Mouse (Mus musculus) kidney, postnatal 36 days (tissue): ENCODE results near the gene Exoc3l4.
A peak's percentile ranks its signal among the peaks of the same experiment; 100 is the strongest.

ENCODE experiments used
- DNase-seq, 2 experiments: peaks; one replicate each; pipeline ENCODE4 v3.0.0; 2021 to 2022; ENCODE audit warnings: mixed read lengths in 2 of 2

Exoc3l4 gene

GRCm38 (mm10) chr12:111434745-111435327 is 18.0 kb downstream of the Exoc3l4 start:
- peak; percentile 80 to 87 for DNase-seq

DNA sequence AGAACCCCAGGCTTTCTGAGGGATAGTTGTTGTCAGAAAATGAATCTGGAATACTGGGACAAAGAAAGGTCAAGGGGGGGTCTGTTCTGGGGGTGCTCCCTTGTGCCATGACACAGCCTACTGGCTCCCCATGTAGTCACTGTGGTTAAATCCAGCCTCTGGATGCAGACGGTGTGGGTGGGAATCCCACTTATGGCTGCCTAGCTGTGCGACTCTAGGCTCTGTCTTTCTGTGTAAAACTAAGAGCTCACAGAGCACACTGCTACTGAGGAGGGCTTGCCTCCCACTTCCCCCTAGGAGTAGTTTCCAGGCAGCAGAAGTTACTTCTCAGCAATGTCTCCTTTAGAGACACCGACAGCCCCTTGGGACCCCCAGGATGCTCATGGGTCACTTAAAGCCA is 19.4 kb downstream of the Exoc3l4 start:
- no peak for DNase-seq

DNA sequence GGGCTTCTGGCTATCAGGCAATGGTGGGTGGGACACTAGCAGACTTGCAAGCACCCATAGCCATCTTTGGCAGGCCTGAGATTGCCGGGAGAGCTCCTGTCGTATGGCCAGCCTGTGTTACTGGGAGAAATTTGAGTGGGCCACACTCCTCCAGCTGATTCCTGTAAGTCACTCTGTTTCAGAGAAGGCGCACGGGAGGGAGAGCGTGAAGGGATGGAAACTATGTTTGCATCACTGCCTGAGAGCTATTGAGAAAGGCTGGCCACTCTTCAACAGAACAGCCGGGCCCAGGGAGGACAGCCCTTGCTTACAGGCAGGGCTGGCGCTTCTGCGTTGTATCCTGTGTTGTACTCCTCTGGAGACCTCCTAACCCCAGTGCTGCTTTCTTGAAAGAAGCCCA is 19.8 kb downstream of the Exoc3l4 start:
- DNase-seq: no peak

DNA sequence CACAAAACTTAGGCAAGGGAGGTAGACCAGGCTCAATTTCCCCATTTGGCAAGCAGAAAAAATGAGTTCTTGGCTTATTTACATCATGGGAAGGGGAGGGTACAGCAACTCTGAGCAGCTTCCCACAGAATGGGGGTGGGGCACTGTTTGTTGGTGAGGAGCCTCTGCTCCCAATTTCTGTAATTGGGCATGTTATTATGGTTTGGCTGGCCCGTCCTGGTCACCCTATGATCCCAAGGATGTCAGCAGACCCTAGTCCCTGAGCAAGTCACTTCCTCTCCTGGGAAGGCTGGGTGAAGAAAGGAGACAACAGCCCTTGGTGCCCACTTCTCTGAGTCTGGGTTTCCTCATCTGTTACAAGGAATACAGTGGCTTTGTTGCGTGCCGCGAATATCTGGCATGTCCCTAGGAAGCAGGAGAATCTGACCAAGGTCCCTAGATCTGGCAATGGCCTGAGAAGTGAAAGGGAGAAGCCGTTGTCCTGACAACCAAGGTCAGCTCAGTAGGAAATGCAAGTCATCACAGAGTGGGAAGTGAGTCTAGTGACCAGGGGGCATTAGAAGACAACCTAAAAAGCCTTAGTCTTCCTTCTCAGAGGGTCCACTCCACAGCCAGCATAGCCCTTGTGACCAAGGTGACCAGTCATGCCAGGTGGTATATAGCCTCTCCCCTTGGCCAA is 20.5 kb downstream of the Exoc3l4 start:
- DNase-seq: peak in 1 of 2 experiments; percentile 50

DNA sequence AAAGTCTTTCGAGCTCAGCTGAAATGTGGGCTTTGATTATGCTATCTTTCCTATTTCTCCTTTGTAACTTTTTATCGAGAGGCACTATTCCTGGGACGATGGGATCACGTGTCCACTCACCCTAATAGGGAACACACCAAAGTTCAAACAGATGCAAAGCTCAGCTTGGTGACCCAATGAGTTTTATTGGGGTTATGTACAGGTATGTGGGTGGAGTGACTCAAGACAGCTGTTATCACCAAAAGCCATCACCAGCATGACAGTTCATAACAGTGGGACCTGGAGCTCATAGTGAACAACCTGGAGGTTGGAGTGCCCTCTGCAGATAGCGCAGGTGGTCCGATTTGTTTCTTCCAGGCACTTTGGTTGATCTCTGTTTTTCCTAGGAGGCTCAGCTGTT is 22.0 kb downstream of the Exoc3l4 start:
- no peak for DNase-seq

GRCm38 (mm10) chr12:111440701-111441373 is 24.0 kb downstream of the Exoc3l4 start:
- no peak for DNase-seq

GRCm38 (mm10) chr12:111441523-111441922 is 24.7 kb downstream of the Exoc3l4 start:
- DNase-seq: peak in 1 of 2 experiments; percentile 18

- peak; percentile 89 to 92 for DNase-seq
Measured at GRCm38 (mm10) chr12:111442309-111443010, 25.6 kb downstream of the Exoc3l4 start, which contains the start of gene Tnfaip2. Gene Tnfaip2 (plus strand): TSS chr12:111442469.

- peak in 1 of 2 experiments; percentile 20 for DNase-seq
Measured at GRCm38 (mm10) chr12:111443011-111443870, 26.4 kb downstream of the Exoc3l4 start.

- peak in 1 of 2 experiments; percentile 22 for DNase-seq
Measured at GRCm38 (mm10) chr12:111443921-111444831, 27.4 kb downstream of the Exoc3l4 start.

DNA sequence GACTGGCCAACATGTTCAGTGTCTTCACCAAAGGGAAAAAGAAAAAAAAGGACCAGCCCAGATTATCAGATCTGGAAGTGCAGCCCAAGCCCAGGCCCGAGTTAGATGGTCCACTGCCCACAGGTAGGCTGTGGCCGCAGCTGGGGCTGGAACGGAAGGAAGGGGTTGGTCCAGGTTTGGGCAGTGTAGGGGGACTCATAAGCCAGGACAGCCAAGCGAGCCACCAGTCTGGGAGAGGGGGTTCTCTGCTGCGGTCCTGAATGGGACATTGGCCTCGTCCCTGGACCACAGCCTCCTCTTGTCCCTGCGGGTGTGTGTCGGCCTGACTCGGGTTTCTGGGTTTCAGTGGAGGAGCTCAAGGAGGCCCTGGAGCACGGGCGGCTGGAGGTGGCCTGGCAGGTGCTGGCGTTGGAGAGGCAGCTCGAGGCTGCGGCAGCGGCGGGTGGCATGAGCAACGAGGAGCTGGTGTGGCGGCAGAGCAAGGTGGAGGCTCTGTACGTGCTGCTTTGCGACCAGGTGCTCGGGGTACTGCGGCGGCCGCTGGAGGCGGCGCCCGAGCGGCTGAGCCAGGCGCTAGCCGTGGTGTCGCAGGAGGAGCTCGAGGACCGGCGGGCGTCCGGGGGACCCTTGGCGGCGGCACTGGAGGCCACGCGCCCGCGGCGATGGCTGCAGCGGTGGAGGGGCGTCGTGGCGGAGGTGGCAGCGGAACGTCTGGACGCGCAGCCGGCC is 28.5 kb downstream of the Exoc3l4 start:
- peak in 1 of 2 experiments; percentile 38 for DNase-seq

DNA sequence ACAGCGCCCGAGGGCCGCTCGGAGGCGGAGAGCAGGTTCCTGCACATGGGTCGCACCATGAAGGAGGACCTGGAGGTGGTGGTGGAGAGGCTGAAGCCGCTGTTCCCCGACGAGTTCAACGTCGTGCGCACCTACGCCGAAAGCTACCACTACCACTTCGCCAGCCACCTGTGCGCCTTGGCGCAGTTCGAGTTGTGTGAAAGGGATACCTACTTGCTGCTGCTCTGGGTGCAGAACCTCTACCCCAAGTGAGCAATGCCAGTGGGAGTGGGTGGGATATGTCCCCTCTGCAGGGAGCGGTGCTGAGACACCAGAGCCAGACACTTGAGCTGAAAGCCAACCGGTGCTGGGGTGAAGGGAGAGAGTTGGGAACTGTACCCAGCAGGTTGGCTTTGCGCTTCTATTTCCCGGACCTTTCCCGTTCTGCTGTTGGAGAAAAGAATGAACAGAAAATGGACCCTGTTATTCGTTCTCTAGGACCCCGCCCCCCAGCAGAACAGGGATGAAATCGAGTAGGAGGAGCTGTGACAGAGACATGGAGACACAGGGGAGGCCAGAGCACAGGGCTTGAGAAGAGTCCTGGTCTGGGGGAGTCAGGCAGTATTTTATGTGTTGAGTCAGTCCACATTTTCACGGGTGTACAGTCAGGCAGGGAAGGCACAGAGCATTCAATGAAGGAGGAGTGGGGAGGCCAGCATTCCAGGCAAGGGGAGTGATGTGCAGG is 29.2 kb downstream of the Exoc3l4 start:
- DNase-seq: peak in 1 of 2 experiments; percentile 18

- peak in 1 of 2 experiments; percentile 28 for DNase-seq
Measured at GRCm38 (mm10) chr12:111446745-111447144, 29.9 kb downstream of the Exoc3l4 start.

- peak in 1 of 2 experiments; percentile 32 for DNase-seq
Measured at GRCm38 (mm10) chr12:111447350-111447749, 30.5 kb downstream of the Exoc3l4 start.

- DNase-seq: peak in 1 of 2 experiments; percentile 14
Measured at GRCm38 (mm10) chr12:111447898-111448760, 31.3 kb downstream of the Exoc3l4 start.

- peak; percentile 82 to 92 for DNase-seq
Measured at GRCm38 (mm10) chr12:111448931-111449705, 32.3 kb downstream of the Exoc3l4 start.

GRCm38 (mm10) chr12:111450359-111450758 is 33.5 kb downstream of the Exoc3l4 start:
- peak; percentile 83 to 91 for DNase-seq

GRCm38 (mm10) chr12:111451561-111451960 is 34.7 kb downstream of the Exoc3l4 start:
- no peak for DNase-seq
